Mouse (Mus musculus): ENCODE data around the gene Egfem1.

DNA sequence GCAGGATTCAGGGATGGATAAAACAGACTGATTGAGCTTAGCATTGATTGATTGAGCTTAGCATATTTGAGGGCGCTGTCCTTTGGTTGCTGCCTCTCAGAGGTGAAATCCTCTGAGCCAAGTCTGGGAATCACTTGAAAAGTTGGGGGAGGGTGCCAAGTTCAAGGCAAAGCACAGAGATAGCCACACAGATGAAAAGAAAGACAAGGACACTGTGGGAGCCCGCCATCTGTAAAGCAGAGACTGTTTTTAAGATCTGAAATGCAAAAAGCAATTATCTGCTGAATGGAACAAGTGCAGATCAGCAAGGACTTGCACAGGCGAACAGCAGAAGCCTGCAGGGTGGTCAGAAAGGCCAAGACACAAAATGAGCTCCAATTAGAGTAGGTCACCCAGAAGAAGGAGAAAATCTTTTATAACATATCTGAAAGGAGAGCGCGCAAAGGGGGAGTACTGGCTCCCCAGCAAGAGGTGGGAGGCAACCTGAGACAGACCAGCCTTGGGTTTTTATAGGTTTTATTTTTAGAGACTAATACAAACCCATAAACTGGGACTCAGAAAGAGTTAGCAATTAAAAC lies 367.1 kb downstream of the Egfem1 start:
- TF ChIP-seq CTCF (IDR thresholded peaks at IDR 0.05; ENCODE audit: insufficient read depth, low read length) (no peak), POLR2A (IDR thresholded peaks at IDR 0.05; ENCODE audit: borderline replicate concordance, extremely low read depth, low read depth, low read length) (no peak)

All from lung, adult 2 months (tissue).